Mouse (Mus musculus) embryonic facial prominence, embryonic 12.5 days (tissue): ENCODE data around the gene Adh4. TPM values are rescaled to one million over a fixed set of nuclear protein-coding genes. Genes with fewer than 3 reads are reported as not detected.

Experiments
- ATAC-seq: fragments of 200-750 bp; cut with Nextera tagmentation; 2 replicates; pipeline ENCODE4 v1.8.0; 2017; ENCODE audit not compliant: insufficient number of reproducible peaks, insufficient read depth, low FRiP score, low TSS enrichment
- H3K27ac ChIP-seq: fragments of 300-500 bp; sonication (generic); 2 replicates; pipeline ENCODE4 v1.5.1; 2016; ENCODE audit warnings: mild to moderate bottlenecking
- H3K27me3 ChIP-seq: fragments of 300-500 bp; sonication (generic); 2 replicates; pipeline ENCODE4 v1.6.1; 2016; ENCODE audit warnings: mild to moderate bottlenecking, moderate library complexity
- H3K36me3 ChIP-seq: fragments of 300-500 bp; sonication (generic); 2 replicates; pipeline ENCODE4 v1.6.1; 2016; ENCODE audit warnings: mild to moderate bottlenecking
- H3K4me1 ChIP-seq: fragments of 300-500 bp; sonication (generic); 2 replicates; pipeline ENCODE4 v1.6.1; 2016
- H3K4me2 ChIP-seq: fragments of 300-500 bp; sonication (generic); replicated peaks from 2 replicates; pipeline ENCODE4 v1.6.1; 2016; ENCODE audit warnings: mild to moderate bottlenecking, moderate library complexity
- H3K4me3 ChIP-seq: fragments of 300-500 bp; sonication (generic); 2 replicates; pipeline ENCODE4 v1.5.1; 2016; ENCODE audit warnings: mild to moderate bottlenecking
- H3K9ac ChIP-seq: fragments of 300-500 bp; sonication (generic); 2 replicates; pipeline ENCODE4 v1.6.1; 2016; ENCODE audit warnings: mild to moderate bottlenecking, moderate library complexity
- H3K9me3 ChIP-seq: fragments of 300-500 bp; sonication (generic); 2 replicates; pipeline ENCODE4 v1.6.1; 2016; ENCODE audit warnings: mild to moderate bottlenecking, moderate library complexity
- WGBS: fragments of 180-500 bp; shearing (Covaris S2); methylation state at CpG from one replicate; pipeline ENCODE4 v1.1.7; 2016; 5-methylcytosine and 5-hydroxymethylcytosine counted together
- polyA plus RNA-seq: library from polyadenylated mRNA; unstranded; fragments of >200 nt; fragmentation: Nextera tagmentation; extraction: Ambion mirVana; gene quantifications from 2 replicates; pipeline ENCODE4 v1.2.1, GENCODE M21; 2016

Gene Adh4
- polyA plus RNA-seq, 1 experiment from 2014 or later = not detected

GRCm38 (mm10) chr3:138410211-138410610, 5.1 kb upstream of the Adh4 start:
- no peak for ATAC-seq
- no peaks in the 10 kb centered on the region for H3K27me3 ChIP-seq
- H3K27ac ChIP-seq = no peak overlapping the region
- 70% methylated on average over 3 of the region's 3 CpGs for WGBS
- H3K36me3 ChIP-seq = no peaks in the 10 kb centered on the region
- no peak overlapping the region for H3K9ac ChIP-seq
- no peaks in the 10 kb centered on the region for H3K9me3 ChIP-seq
- no peaks in the 10 kb centered on the region for H3K4me1 ChIP-seq
- H3K4me2 ChIP-seq = no peak overlapping the region
- H3K4me3 ChIP-seq = no peak overlapping the region

- Histone ChIP-seq H3K4me1 (no peaks in the 10 kb centered on the region), H3K9me3 (no peaks in the 10 kb centered on the region), H3K27ac (no peak overlapping the region), H3K4me2 (no peak overlapping the region), H3K4me3 (no peak overlapping the region), H3K27me3 (no peaks in the 10 kb centered on the region), H3K36me3 (no peaks in the 10 kb centered on the region), H3K9ac (no peak overlapping the region)
- 76% methylated on average over 6 of the region's 6 CpGs for WGBS
- ATAC-seq = no peak
Observed at GRCm38 (mm10) chr3:138419369-138419768, 4.1 kb downstream of the Adh4 start.

DNA sequence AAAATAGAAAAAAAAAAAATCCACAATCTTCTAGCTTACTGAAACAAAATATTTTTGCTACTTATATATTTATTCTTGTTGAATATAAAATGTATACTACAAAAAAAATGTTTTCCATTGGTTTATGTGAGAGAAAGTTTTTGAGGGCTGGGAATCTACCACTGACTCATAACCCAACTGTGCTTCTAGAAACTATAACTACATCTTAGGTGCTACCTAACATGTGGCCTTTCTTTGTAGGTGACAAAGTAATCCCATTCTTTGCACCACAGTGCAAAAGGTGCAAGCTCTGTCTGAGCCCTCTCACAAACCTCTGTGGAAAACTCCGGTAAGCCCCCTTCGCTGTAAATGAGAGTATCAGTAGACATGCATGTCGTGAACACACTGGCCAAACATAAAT, 5.1 kb downstream of the Adh4 start:
- H3K27me3 ChIP-seq = no peaks in the 10 kb centered on the region
- no peak overlapping the region for H3K4me2 ChIP-seq
- H3K4me1 ChIP-seq = no peaks in the 10 kb centered on the region
- no peak overlapping the region for H3K27ac ChIP-seq
- no peak overlapping the region for H3K4me3 ChIP-seq
- no peaks in the 10 kb centered on the region for H3K36me3 ChIP-seq
- no peak overlapping the region for H3K9ac ChIP-seq
- H3K9me3 ChIP-seq = no peaks in the 10 kb centered on the region
- ATAC-seq = no peak
- WGBS = 97% methylated on average over 3 of the region's 3 CpGs

DNA sequence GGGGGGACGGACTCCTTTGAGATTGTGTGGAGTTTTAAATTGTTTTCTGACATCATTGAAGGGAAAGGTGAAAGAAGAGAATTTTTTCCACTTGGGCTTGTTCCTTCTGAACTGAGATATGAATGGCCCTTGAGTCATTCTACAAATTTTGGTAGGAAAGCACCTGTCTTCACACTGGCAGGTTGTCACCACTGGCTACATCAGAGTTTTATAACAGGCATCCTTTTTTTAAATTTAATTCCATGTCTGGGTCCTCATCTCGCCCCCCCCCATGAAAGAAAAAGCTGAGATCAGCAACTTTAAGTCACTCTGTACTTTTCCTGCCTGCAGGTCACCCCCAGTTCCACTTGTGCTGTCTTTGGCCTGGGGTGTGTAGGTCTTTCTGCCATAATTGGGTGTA, 8.4 kb downstream of the Adh4 start:
- Histone ChIP-seq H3K36me3 (no peaks in the 10 kb centered on the region), H3K9me3 (no peaks in the 10 kb centered on the region), H3K4me1 (no peaks in the 10 kb centered on the region), H3K4me2 (no peak overlapping the region), H3K4me3 (no peak overlapping the region), H3K9ac (no peak overlapping the region), H3K27me3 (no peaks in the 10 kb centered on the region), H3K27ac (no peak overlapping the region)
- ATAC-seq = no peak
- WGBS = 65% methylated on average over 2 of the region's 2 CpGs

DNA sequence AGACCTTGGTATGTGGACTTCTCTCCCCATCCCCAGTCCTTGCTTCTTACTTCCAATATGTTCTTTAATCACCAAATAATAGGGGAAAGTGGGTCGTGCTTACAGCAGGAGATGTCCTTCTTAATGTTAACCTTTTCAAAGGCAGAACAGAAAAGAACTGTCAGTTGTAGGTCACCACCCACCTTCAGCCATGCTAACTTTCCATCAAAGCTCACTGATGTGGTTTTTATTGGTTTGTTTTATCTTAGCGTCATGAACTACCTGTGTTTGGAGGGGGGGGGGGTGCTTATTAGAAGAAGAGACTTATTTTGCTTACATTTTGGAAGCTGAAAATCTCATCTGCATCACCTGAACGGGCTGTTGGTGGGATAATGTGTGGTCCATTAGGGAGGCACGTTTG, 9.0 kb downstream of the Adh4 start:
- H3K36me3 ChIP-seq = no peaks in the 10 kb centered on the region
- WGBS = 59% methylated on average over 4 of the region's 4 CpGs
- no peak overlapping the region for H3K9ac ChIP-seq
- H3K4me1 ChIP-seq = no peaks in the 10 kb centered on the region
- no peak overlapping the region for H3K27ac ChIP-seq
- H3K9me3 ChIP-seq = no peaks in the 10 kb centered on the region
- H3K4me2 ChIP-seq = no peak overlapping the region
- no peak for ATAC-seq
- no peaks in the 10 kb centered on the region for H3K27me3 ChIP-seq
- no peak overlapping the region for H3K4me3 ChIP-seq

DNA sequence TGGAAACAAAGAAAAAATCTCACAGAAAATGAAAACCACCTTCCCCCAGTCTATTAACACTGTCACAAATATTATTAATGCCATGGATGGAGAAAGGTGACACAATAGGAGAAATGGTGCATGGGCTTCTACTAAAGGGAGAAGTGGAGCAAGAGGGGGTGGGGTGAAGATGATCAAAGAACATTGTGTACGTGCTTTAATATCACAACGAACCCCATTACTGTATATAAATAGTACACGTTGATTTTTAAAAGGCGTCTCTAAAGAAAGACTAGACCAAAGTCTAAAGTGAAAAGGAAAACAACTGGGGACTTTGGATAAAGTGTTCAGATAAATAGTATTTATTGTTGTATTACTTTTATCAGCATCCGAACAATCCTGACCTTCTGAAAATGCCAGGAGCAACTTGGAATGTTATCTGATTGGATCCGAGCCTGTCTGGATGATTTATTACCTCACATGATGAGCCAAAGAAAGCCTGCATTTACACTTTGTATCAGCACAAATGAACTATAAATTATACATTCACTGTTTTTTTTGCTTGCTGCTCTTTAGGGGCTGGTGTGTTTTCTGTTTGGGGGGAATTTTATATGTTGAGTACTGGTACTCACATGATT, 15.2 kb downstream of the Adh4 start:
- no peak overlapping the region for H3K4me3 ChIP-seq
- H3K27ac ChIP-seq = no peak overlapping the region
- no peak overlapping the region for H3K9ac ChIP-seq
- H3K27me3 ChIP-seq = no peaks in the 10 kb centered on the region
- H3K4me1 ChIP-seq = no peaks in the 10 kb centered on the region
- ATAC-seq = no peak
- H3K4me2 ChIP-seq = no peak overlapping the region
- WGBS = 88% methylated on average over 6 of the region's 6 CpGs
- no peaks in the 10 kb centered on the region for H3K9me3 ChIP-seq
- no peaks in the 10 kb centered on the region for H3K36me3 ChIP-seq

DNA sequence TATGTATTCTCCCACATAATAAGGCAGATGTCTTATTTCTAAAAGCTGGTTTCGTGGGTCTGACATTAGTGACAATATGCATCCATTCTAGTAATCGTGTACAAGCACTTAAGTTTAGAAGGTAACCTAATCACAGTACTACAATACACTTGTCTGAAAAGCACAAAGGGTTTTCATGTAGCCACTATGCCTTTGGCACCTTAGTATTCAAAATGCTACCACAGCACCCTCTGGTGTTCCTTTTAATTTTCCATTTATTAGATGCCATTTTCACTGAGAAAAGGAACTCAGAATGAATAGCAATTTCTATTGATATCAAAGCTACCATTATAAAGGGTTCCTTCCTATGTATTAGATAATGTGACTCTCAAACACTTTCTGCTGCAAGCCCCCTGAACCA, 16.6 kb downstream of the Adh4 start:
- Histone ChIP-seq H3K9me3 (no peaks in the 10 kb centered on the region), H3K4me2 (no peak overlapping the region), H3K4me1 (no peaks in the 10 kb centered on the region), H3K4me3 (no peak overlapping the region), H3K27ac (no peak overlapping the region), H3K9ac (no peak overlapping the region), H3K36me3 (no peaks in the 10 kb centered on the region), H3K27me3 (no peaks in the 10 kb centered on the region)
- ATAC-seq = no peak
- WGBS = 72% methylated on average over 2 of the region's 2 CpGs

GRCm38 (mm10) chr3:138438716-138439115, 23.4 kb downstream of the Adh4 start:
- Histone ChIP-seq H3K4me3 (no peak overlapping the region), H3K27me3 (no peaks in the 10 kb centered on the region), H3K36me3 (no peaks in the 10 kb centered on the region), H3K9ac (no peak overlapping the region), H3K9me3 (no peaks in the 10 kb centered on the region), H3K4me2 (no peak overlapping the region), H3K4me1 (0 out of 2 replicates have a peak, but pooled peaks cover 6% of the 10 kb centered on the region), H3K27ac (no peak overlapping the region)
- WGBS = 77% methylated on average over 3 of the region's 3 CpGs
- ATAC-seq = no peak

DNA sequence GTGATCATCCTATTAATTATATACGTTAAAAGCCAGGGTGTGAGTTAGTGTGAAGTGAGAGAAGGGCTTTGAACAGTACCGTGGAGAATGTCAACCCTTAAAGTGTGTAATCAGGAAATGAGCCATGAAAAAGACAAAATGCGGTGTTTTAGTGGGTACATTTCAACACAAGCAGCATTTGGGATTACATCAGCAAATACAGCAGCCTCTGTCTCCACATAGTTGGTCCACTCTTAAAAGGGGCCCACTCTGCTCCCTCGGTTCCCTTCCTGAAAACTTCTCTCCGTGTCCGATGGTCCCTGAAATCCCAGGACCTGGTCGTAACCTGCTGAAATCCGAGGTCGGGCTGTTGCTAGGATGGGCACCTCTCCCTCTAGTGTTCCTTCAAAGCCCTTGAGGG, 26.9 kb downstream of the Adh4 start:
- peak overlapping the region; percentile 86 for H3K9ac ChIP-seq
- ATAC-seq = 0 out of 2 replicates have a peak, but pooled peaks have one; percentile 3
- 2% methylated on average over 9 of the region's 9 CpGs for WGBS

GRCm38 (mm10) chr3:138442612-138443464, 27.6 kb downstream of the Adh4 start, which contains the start of gene Adh5:
Gene Adh5 (plus strand): TSS chr3:138443093.
- H3K36me3 ChIP-seq = peaks cover 25% of the 10 kb centered on the region
- peak within 1 kb of the TSS; percentile 75 for H3K4me3 ChIP-seq
- WGBS = under 1% methylated on average over 86 of the region's 86 CpGs
- peak within 1 kb of the TSS; percentile 86 for H3K9ac ChIP-seq
- ATAC-seq = peak; percentile 97
- H3K27ac ChIP-seq = peak within 1 kb of the TSS; percentile 89
- H3K4me2 ChIP-seq = peak within 1 kb of the TSS; percentile 74
- peaks cover 15% of the 10 kb centered on the region for H3K4me1 ChIP-seq
- no peaks in the 10 kb centered on the region for H3K9me3 ChIP-seq
- H3K27me3 ChIP-seq = no peaks in the 10 kb centered on the region

More for the DNA sequence above, 26.9 kb downstream of the Adh4 start:
- no peaks in the 10 kb centered on the region for H3K9me3 ChIP-seq
- H3K27ac ChIP-seq = peak overlapping the region; percentile 67
- no peaks in the 10 kb centered on the region for H3K27me3 ChIP-seq
- H3K4me1 ChIP-seq = peaks cover 15% of the 10 kb centered on the region
- peak overlapping the region; percentile 74 for H3K4me2 ChIP-seq
- peak overlapping the region; percentile 75 for H3K4me3 ChIP-seq
- H3K36me3 ChIP-seq = peaks cover 23% of the 10 kb centered on the region

DNA sequence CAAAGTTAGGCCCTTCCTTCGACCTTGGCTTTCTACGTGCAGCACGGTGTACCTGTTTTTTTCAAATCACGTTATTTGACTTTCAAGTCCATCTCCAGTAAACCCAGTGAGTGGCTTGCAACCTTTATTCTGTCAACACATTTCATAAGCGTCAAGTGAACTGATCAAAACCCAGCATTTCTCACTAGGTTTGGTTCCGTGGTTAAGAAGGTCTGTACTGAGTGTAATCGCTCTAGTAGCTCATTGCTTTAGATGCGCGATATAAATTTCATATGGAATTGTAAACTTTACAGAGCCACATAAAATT, 28.2 kb downstream of the Adh4 start:
- Histone ChIP-seq H3K9ac (peak overlapping the region; percentile 86), H3K27me3 (no peaks in the 10 kb centered on the region), H3K27ac (peak overlapping the region; percentile 89), H3K4me3 (peak overlapping the region; percentile 75), H3K4me1 (peaks cover 15% of the 10 kb centered on the region), H3K4me2 (peak overlapping the region; percentile 74), H3K36me3 (peaks cover 31% of the 10 kb centered on the region), H3K9me3 (no peaks in the 10 kb centered on the region)
- WGBS = 3% methylated on average over 9 of the region's 9 CpGs
- ATAC-seq = no peak
